Comparison of ENCODE assay signal across 9 mouse cellular contexts in genomic region chr4:139575673-139576003, GRCm38 (mm10). TPM values are rescaled to one million over a fixed set of nuclear protein-coding genes. Genes with fewer than 3 reads are reported as not detected.
DNase-seq lines count a peak whose midpoint lies in the region; ATAC-seq and TF ChIP-seq lines count a peak whose summit lies in the region.
"Had no signal": no experiment of that assay in that cellular context is flagged by ENCODE, and none has a peak within 500 bp of the region (broad histone marks: within the 10 kb centered on the region; RNA-seq: fewer than 3 reads in every experiment).

No protein-coding gene starts in this region.

- no peaks in the 10 kb centered on the region for H3K27me3 ChIP-seq in heart, adult 2 months (ENCODE audit: control insufficient read depth, insufficient read depth, low read length)
- H3K27me3 ChIP-seq in CH12.LX (replicated peaks): peaks cover 95% of the 10 kb centered on the region
- no peaks in the 10 kb centered on the region for H3K27me3 ChIP-seq in forebrain, embryonic 16.5 days (replicated peaks; ENCODE audit: control insufficient read depth, insufficient read depth, low read length)
- H3K27me3 ChIP-seq in lung, embryonic 16.5 days (ENCODE audit: control insufficient read depth, insufficient read depth, low read depth, low read length): no peaks in the 10 kb centered on the region

- H3K79me2 ChIP-seq in heart, adult 2 months (replicated peaks; ENCODE audit: control insufficient read depth, insufficient read depth, low read length): peaks cover 9% of the 10 kb centered on the region
- H3K79me2 ChIP-seq in CH12.LX (replicated peaks; ENCODE audit: control insufficient read depth, extremely low read depth, insufficient read depth, poor library complexity, severe bottlenecking): no peaks in the 10 kb centered on the region

- intact Hi-C loops in heart, adult 2 months (cut with DNase I): loop anchor here (2.0 kb wide), 1 partner anchor 35 kb away; no protein-coding TSS in a partner anchor
- intact Hi-C loops in heart, postnatal 10 days (cut with DNase I): loop anchor here (5.0 kb wide), 1 partner anchor 37 kb away; no protein-coding TSS in a partner anchor

- no peak for TF ChIP-seq EP300 in heart, adult 2 months (IDR thresholded peaks at IDR 0.05; ENCODE audit: insufficient read depth, low read depth, low read length)
- no peak for TF ChIP-seq EP300 in CH12.LX (IDR thresholded peaks at IDR 0.05; ENCODE audit: low read length)

- no peak for TF ChIP-seq CTCF in heart, adult 2 months (IDR thresholded peaks at IDR 0.05)
- TF ChIP-seq CTCF in CH12.LX (conservative IDR thresholded peaks at IDR 0.05 in 1 of 2, IDR thresholded peaks at IDR 0.05 in 1 of 2; ENCODE audit: low read depth in 2 of 2, low read length in 2 of 2): no peak

- in situ Hi-C loops in CH12.LX (cut with MboI; ENCODE audit: low pct_ligation_motif_present, low pct_unique_long_range_greater_than_20kb, low sequenced_read_pairs): loop anchor here (5.0 kb wide), 2 partner anchors 37 to 63 kb away; no protein-coding TSS in a partner anchor

- H3K9ac ChIP-seq in heart, adult 2 months (ENCODE audit: low read depth, low read length): peak overlapping the region; percentile 89
- H3K9ac ChIP-seq in CH12.LX (ENCODE audit: insufficient read depth, low read depth): no peak overlapping the region
- H3K9ac ChIP-seq in forebrain, embryonic 16.5 days (replicated peaks; ENCODE audit: low read depth, low read length): peak overlapping the region; percentile 82
- H3K9ac ChIP-seq in lung, embryonic 16.5 days (ENCODE audit: low read length): peak overlapping the region; percentile 88

- ATAC-seq in forebrain, embryonic 16.5 days: no peak
- ATAC-seq in lung, embryonic 16.5 days (ENCODE audit: low read depth): no peak

- TF ChIP-seq POLR2A in heart, adult 2 months (IDR thresholded peaks at IDR 0.05; ENCODE audit: insufficient read depth, low read depth, low read length): no peak
- TF ChIP-seq POLR2A in CH12.LX (IDR thresholded peaks at IDR 0.05; ENCODE audit: low read depth, low read length): no peak

- no peak for DNase-seq in heart, adult 2 months
- no peak for DNase-seq in heart, postnatal 10 days
- no peak for DNase-seq in CH12.LX (ENCODE audit: extremely low read depth)
- no peak for DNase-seq in left cerebral cortex, adult 18-20 months (ENCODE audit: low spot score in 2 of 2)
- no peak for DNase-seq in layer of hippocampus, adult 9-11 months
- DNase-seq in embryo, embryonic 11 days: no peak

- no peaks in the 10 kb centered on the region for H3K36me3 ChIP-seq in heart, adult 2 months (ENCODE audit: control insufficient read depth, insufficient read depth, low read length)
- H3K36me3 ChIP-seq in CH12.LX (replicated peaks in 1 of 2; ENCODE audit: control insufficient read depth in 1 of 2, insufficient read depth in 1 of 2, low read length in 1 of 2): no peaks in the 10 kb centered on the region
- H3K36me3 ChIP-seq in forebrain, embryonic 16.5 days (ENCODE audit: control insufficient read depth, insufficient read depth): no peaks in the 10 kb centered on the region
- no peaks in the 10 kb centered on the region for H3K36me3 ChIP-seq in lung, embryonic 16.5 days (ENCODE audit: control insufficient read depth, insufficient read depth, low read length)

- peaks cover 23% of the 10 kb centered on the region for H3K4me1 ChIP-seq in heart, adult 2 months (ENCODE audit: control insufficient read depth, insufficient read depth, low read length)
- peaks cover 10 to 39% of the 10 kb centered on the region in 2 experiments; a peak in 3 of 4 replicates for H3K4me1 ChIP-seq in CH12.LX (ENCODE audit: control insufficient read depth in 1 of 2, insufficient read depth in 2 of 2)
- peaks cover 16% of the 10 kb centered on the region for H3K4me1 ChIP-seq in forebrain, embryonic 16.5 days (replicated peaks; ENCODE audit: control insufficient read depth, insufficient read depth, low read length)
- H3K4me1 ChIP-seq in lung, embryonic 16.5 days (replicated peaks; ENCODE audit: control insufficient read depth, insufficient read depth, low read length): peaks cover 45% of the 10 kb centered on the region

- WGBS in heart, adult 2 months: 6% methylated on average over 14 of the region's 14 CpGs
- 11% methylated on average over 14 of the region's 14 CpGs for WGBS in forebrain, embryonic 16.5 days
- WGBS in lung, embryonic 16.5 days: 7% methylated on average over 14 of the region's 14 CpGs

- peak overlapping the region; percentile 86 for H3K27ac ChIP-seq in heart, adult 2 months
- no peak overlapping the region for H3K27ac ChIP-seq in CH12.LX (ENCODE audit: insufficient read depth, low read depth)
- no peak overlapping the region for H3K27ac ChIP-seq in forebrain, embryonic 16.5 days (ENCODE audit: low read length)
- H3K27ac ChIP-seq in lung, embryonic 16.5 days (ENCODE audit: low read length): no peak overlapping the region

- dilution Hi-C loops in CH12.LX (cut with MboI; ENCODE audit: extremely low pct_ligation_motif_present, extremely low pct_unique_long_range_greater_than_20kb, low sequenced_read_pairs): no loop called here

- H3K4me3 ChIP-seq in heart, adult 2 months: peak overlapping the region; percentile 92
- peak overlapping the region in 2 of 3 experiments; percentile 57 to 61 for H3K4me3 ChIP-seq in CH12.LX (replicated peaks in 1 of 3; ENCODE audit: low read depth in 2 of 3, low read length in 2 of 3, poor library complexity in 1 of 3)
- H3K4me3 ChIP-seq in forebrain, embryonic 16.5 days (replicated peaks; ENCODE audit: low read length): peak overlapping the region; percentile 64
- H3K4me3 ChIP-seq in lung, embryonic 16.5 days (ENCODE audit: low read length): peak overlapping the region; percentile 87

- H3K4me2 ChIP-seq in CH12.LX (ENCODE audit: insufficient read depth, low read depth, poor library complexity, severe bottlenecking): peak overlapping the region; percentile 73
- peak overlapping the region; percentile 91 for H3K4me2 ChIP-seq in forebrain, embryonic 16.5 days (ENCODE audit: low read length)
- H3K4me2 ChIP-seq in lung, embryonic 16.5 days (ENCODE audit: low read depth, low read length): peak overlapping the region; percentile 85

- peaks cover 4% of the 10 kb centered on the region for H3K9me3 ChIP-seq in CH12.LX (replicated peaks; ENCODE audit: low read length)
- no peaks in the 10 kb centered on the region for H3K9me3 ChIP-seq in forebrain, embryonic 16.5 days (ENCODE audit: control insufficient read depth, low read length)
- no peaks in the 10 kb centered on the region for H3K9me3 ChIP-seq in lung, embryonic 16.5 days (ENCODE audit: control insufficient read depth, low read length)

- no peak for TF ChIP-seq RAD21 in CH12.LX (IDR thresholded peaks at IDR 0.05; ENCODE audit: low read depth, low read length)

TF ChIP-seq in CH12.LX, 34 proteins besides CTCF, POLR2A, EP300 and RAD21 (continues in another document):
- TF ChIP-seq UBTF (IDR thresholded peaks at IDR 0.05; ENCODE audit: low read depth, low read length): no peak
- no peak for TF ChIP-seq TBP (conservative IDR thresholded peaks at IDR 0.05; ENCODE audit: low read depth, low read length)
- TF ChIP-seq SIN3A (IDR thresholded peaks at IDR 0.05; ENCODE audit: low read length): no peak
- no peak for TF ChIP-seq NELFE (IDR thresholded peaks at IDR 0.05; ENCODE audit: low read depth, low read length)
- no peak for TF ChIP-seq KAT2A (IDR thresholded peaks at IDR 0.05; ENCODE audit: insufficient replicate concordance, low read length)
- no peak for TF ChIP-seq MAFK (IDR thresholded peaks at IDR 0.05; ENCODE audit: insufficient replicate concordance, low read length)
- no peak for TF ChIP-seq TCF12 (IDR thresholded peaks at IDR 0.05; ENCODE audit: low read depth, low read length)
- no peak for TF ChIP-seq ZMIZ1 (IDR thresholded peaks at IDR 0.05; ENCODE audit: low read depth, low read length)
- no peak for TF ChIP-seq USF2 (conservative IDR thresholded peaks at IDR 0.05; ENCODE audit: low read depth, low read length)
- no peak for TF ChIP-seq SMC3 (IDR thresholded peaks at IDR 0.05; ENCODE audit: low read depth, low read length)
- TF ChIP-seq MEF2A (IDR thresholded peaks at IDR 0.05; ENCODE audit: borderline replicate concordance, low read depth, low read length): no peak
- no peak for TF ChIP-seq PAX5 (IDR thresholded peaks at IDR 0.05; ENCODE audit: low read length)
- TF ChIP-seq IRF4 (IDR thresholded peaks at IDR 0.05; ENCODE audit: low read depth, low read length): no peak
- no peak for TF ChIP-seq MYC (IDR thresholded peaks at IDR 0.05; ENCODE audit: low read depth, low read length)
- no peak for TF ChIP-seq MXI1 (IDR thresholded peaks at IDR 0.05; ENCODE audit: low read depth, low read length)
- no peak for TF ChIP-seq USF1 (IDR thresholded peaks at IDR 0.05; ENCODE audit: low read depth, low read length)

RNA-seq across cellular contexts. Expression of gene Gm21969, which starts 27.3 kb away (rescaled TPM):
- not detected for total RNA-seq in heart, adult 2 months (2021)
- polyA plus RNA-seq in heart, adult 2 months (2012; rRNA removed): 0.06 TPM in 1 of 2 replicates, not detected in the other
- not detected for total RNA-seq in heart, postnatal 10 days (2021)
- not detected in 2 replicates for total RNA-seq in CH12.LX (2012; rRNA removed)
- total RNA-seq in CH12.LX (2014; rRNA removed): not detected in 2 replicates
- not detected in 2 replicates for polyA plus RNA-seq in CH12.LX (2012; ENCODE audit: insufficient read length, low read depth)
- not detected in 2 replicates for polyA plus RNA-seq in forebrain, embryonic 16.5 days (2015; fragmentation: Nextera tagmentation; extraction: Ambion mirVana)
- polyA plus RNA-seq in lung, embryonic 16.5 days (2015; fragmentation: Nextera tagmentation; extraction: Ambion mirVana): 0.05 TPM in 1 of 2 replicates, not detected in the other
- total RNA-seq in left cerebral cortex, adult 18-20 months (2021): under 1 TPM in 1 of 2 experiments, not detected in 1; 0.12 TPM
- total RNA-seq: hematopoietic stem cell, adult 5-6 weeks had no signal

RNA-seq across cellular contexts. Expression of gene Iffo2, which starts 45.3 kb away (rescaled TPM):
- 1 to 10 TPM; 4.9 to 5.0 TPM for total RNA-seq in heart, adult 2 months (2021)
- 3.1 and 4.5 TPM in 2 replicates for polyA plus RNA-seq in heart, adult 2 months (2012; rRNA removed)
- total RNA-seq in heart, postnatal 10 days (2021): 10 to 100 TPM; 11.5 to 13.0 TPM
- 2.1 and 3.0 TPM in 2 replicates for total RNA-seq in CH12.LX (2012; rRNA removed)
- total RNA-seq in CH12.LX (2014; rRNA removed): 0.28 and 0.38 TPM in 2 replicates
- polyA plus RNA-seq in CH12.LX (2012; ENCODE audit: insufficient read length, low read depth): 0.42 and 0.60 TPM in 2 replicates
- polyA plus RNA-seq in forebrain, embryonic 16.5 days (2015; fragmentation: Nextera tagmentation; extraction: Ambion mirVana): 4.6 and 4.8 TPM in 2 replicates
- 2.9 and 3.7 TPM in 2 replicates for polyA plus RNA-seq in lung, embryonic 16.5 days (2015; fragmentation: Nextera tagmentation; extraction: Ambion mirVana)
- 10 to 100 TPM; 18.8 to 19.4 TPM for total RNA-seq in left cerebral cortex, adult 18-20 months (2021)

RNA-seq across cellular contexts. Expression of gene Aldh4a1, which starts 47.0 kb away (rescaled TPM):
- total RNA-seq in heart, adult 2 months (2021): 10 to 100 TPM; 79.7 to 96.7 TPM
- 120 and 149 TPM in 2 replicates for polyA plus RNA-seq in heart, adult 2 months (2012; rRNA removed)
- 10 to 100 TPM; 15.6 to 15.7 TPM for total RNA-seq in heart, postnatal 10 days (2021)
- 14.3 and 18.0 TPM in 2 replicates for total RNA-seq in CH12.LX (2012; rRNA removed)
- 5.5 and 6.5 TPM in 2 replicates for total RNA-seq in CH12.LX (2014; rRNA removed)
- polyA plus RNA-seq in CH12.LX (2012; ENCODE audit: insufficient read length, low read depth): 6.1 and 6.5 TPM in 2 replicates
- 30.2 and 31.1 TPM in 2 replicates for polyA plus RNA-seq in forebrain, embryonic 16.5 days (2015; fragmentation: Nextera tagmentation; extraction: Ambion mirVana)
- 25.5 and 30.7 TPM in 2 replicates for polyA plus RNA-seq in lung, embryonic 16.5 days (2015; fragmentation: Nextera tagmentation; extraction: Ambion mirVana)
- total RNA-seq in left cerebral cortex, adult 18-20 months (2021): 10 to 100 TPM; 17.6 to 19.1 TPM

Comparison
In these comparisons a context has a peak if more than half of its experiments do, and no peak if none do; other contexts are left out.
1. RNA of gene Aldh4a1, which starts 47.0 kb away (total RNA-seq): 79.7 to 96.7 TPM in heart, adult 2 months; 17.6 to 19.1 TPM in left cerebral cortex, adult 18-20 months, 5.5 to 18.0 TPM in CH12.LX and 15.6 to 15.7 TPM in heart, postnatal 10 days; every median in the first group is over 4 times any median in the second.
2. Peak in every context shown above with its lines, with median percentiles within 50 percentile points of each other: H3K4me3 ChIP-seq and H3K4me2 ChIP-seq.